Mouse (Mus musculus): ENCODE measurements around the gene Tbck. TPM values are rescaled to one million over a fixed set of nuclear protein-coding genes. Genes with fewer than 3 reads are reported as not detected.

Gene Tbck
- polyA plus RNA-seq, 1 experiment: not detected

- H3K4me3 ChIP-seq (ENCODE audit: insufficient read depth, low read depth, low read length): no peak overlapping the region
- H3K27ac ChIP-seq (ENCODE audit: insufficient read depth, low read depth, low read length): no peak overlapping the region
- no peak for TF ChIP-seq CTCF (IDR thresholded peaks at IDR 0.05; ENCODE audit: insufficient read depth, low read depth, low read length)
- H3K4me1 ChIP-seq (ENCODE audit: control insufficient read depth, insufficient read depth, low read length): no peaks in the 10 kb centered on the region
- 79% methylated on average over 4 of the region's 4 CpGs for WGBS
Measured at GRCm38 (mm10) chr3:132837134-132837533, 153.2 kb downstream of the Tbck start.

GRCm38 (mm10) chr3:132838656-132839417 lies 154.9 kb downstream of the Tbck start:
- Histone ChIP-seq H3K4me3 (ENCODE audit: insufficient read depth, low read depth, low read length) (no peak overlapping the region), H3K4me1 (ENCODE audit: control insufficient read depth, insufficient read depth, low read length) (no peaks in the 10 kb centered on the region), H3K27ac (ENCODE audit: insufficient read depth, low read depth, low read length) (no peak overlapping the region)
- no peak for TF ChIP-seq CTCF (IDR thresholded peaks at IDR 0.05; ENCODE audit: insufficient read depth, low read depth, low read length)
- no peak for TF ChIP-seq POLR2A (IDR thresholded peaks at IDR 0.05; ENCODE audit: insufficient read depth, low read depth, low read length)
- 95% methylated on average over 14 of the region's 15 CpGs for WGBS

GRCm38 (mm10) chr3:132839516-132839915 lies 155.6 kb downstream of the Tbck start:
- Histone ChIP-seq H3K27ac (ENCODE audit: insufficient read depth, low read depth, low read length) (no peak overlapping the region), H3K4me3 (ENCODE audit: insufficient read depth, low read depth, low read length) (no peak overlapping the region), H3K4me1 (ENCODE audit: control insufficient read depth, insufficient read depth, low read length) (no peaks in the 10 kb centered on the region)
- WGBS: 94% methylated on average over 8 of the region's 8 CpGs
- no peak for TF ChIP-seq CTCF (IDR thresholded peaks at IDR 0.05; ENCODE audit: insufficient read depth, low read depth, low read length)
- no peak for TF ChIP-seq POLR2A (IDR thresholded peaks at IDR 0.05; ENCODE audit: insufficient read depth, low read depth, low read length)

- no peak overlapping the region for H3K4me3 ChIP-seq (ENCODE audit: insufficient read depth, low read depth, low read length)
- WGBS: 97% methylated on average over 6 of the region's 6 CpGs
- no peaks in the 10 kb centered on the region for H3K4me1 ChIP-seq (ENCODE audit: control insufficient read depth, insufficient read depth, low read length)
- TF ChIP-seq POLR2A (IDR thresholded peaks at IDR 0.05; ENCODE audit: insufficient read depth, low read depth, low read length) (no peak), CTCF (IDR thresholded peaks at IDR 0.05; ENCODE audit: insufficient read depth, low read depth, low read length) (no peak)
- H3K27ac ChIP-seq (ENCODE audit: insufficient read depth, low read depth, low read length): no peak overlapping the region
Measured at GRCm38 (mm10) chr3:132842676-132843075, 158.7 kb downstream of the Tbck start.

DNA sequence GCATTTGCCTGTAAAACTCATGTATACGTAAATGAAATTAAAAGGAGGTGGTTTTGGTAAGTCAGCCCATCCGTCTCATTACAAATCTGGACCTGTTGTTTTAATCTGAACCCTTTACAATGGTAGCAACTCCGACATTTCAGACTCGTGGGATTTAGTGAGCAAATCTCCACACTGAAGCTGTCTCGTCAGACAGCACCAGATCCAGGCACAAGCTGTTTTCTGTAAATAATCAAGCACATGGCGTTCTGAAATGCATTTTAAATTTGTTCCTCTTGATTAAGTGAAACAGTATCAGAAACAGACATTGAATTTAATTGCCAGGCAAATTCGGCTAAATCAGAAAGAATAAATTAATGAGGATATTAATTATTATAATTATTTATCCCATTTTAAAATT lies 165.7 kb downstream of the Tbck start:
- Histone ChIP-seq H3K27ac (ENCODE audit: insufficient read depth, low read depth, low read length) (no peak overlapping the region), H3K4me1 (ENCODE audit: control insufficient read depth, insufficient read depth, low read length) (peaks cover 6% of the 10 kb centered on the region), H3K4me3 (ENCODE audit: insufficient read depth, low read depth, low read length) (no peak overlapping the region)
- 68% methylated on average over 7 of the region's 7 CpGs for WGBS
- TF ChIP-seq POLR2A (IDR thresholded peaks at IDR 0.05; ENCODE audit: insufficient read depth, low read depth, low read length) (no peak), CTCF (IDR thresholded peaks at IDR 0.05; ENCODE audit: insufficient read depth, low read depth, low read length) (no peak)

DNA sequence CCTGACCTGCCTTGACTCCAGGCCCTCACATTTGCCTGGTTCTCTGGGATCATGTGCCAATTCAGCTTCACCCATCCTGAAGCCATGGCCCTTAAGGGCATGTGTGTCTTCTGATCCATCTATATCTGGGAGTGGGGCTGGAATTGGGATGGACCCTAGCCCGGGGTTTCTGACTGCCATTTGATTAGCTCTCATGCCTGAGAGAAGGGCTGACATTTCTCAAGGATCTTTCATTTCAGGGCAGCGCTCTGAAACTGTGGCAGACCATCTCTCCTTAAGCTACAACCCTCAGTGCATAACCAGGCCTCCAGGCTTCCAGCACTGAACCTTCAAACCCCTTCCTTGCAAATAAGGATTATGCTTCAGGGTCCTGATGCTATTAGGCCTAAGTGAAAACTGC lies 166.5 kb downstream of the Tbck start:
- peaks cover 6% of the 10 kb centered on the region for H3K4me1 ChIP-seq (ENCODE audit: control insufficient read depth, insufficient read depth, low read length)
- TF ChIP-seq POLR2A (IDR thresholded peaks at IDR 0.05; ENCODE audit: insufficient read depth, low read depth, low read length) (no peak), CTCF (IDR thresholded peaks at IDR 0.05; ENCODE audit: insufficient read depth, low read depth, low read length) (no peak)
- H3K4me3 ChIP-seq (ENCODE audit: insufficient read depth, low read depth, low read length): no peak overlapping the region
- WGBS: 98% methylated on average over 2 of the region's 2 CpGs
- no peak overlapping the region for H3K27ac ChIP-seq (ENCODE audit: insufficient read depth, low read depth, low read length)

DNA sequence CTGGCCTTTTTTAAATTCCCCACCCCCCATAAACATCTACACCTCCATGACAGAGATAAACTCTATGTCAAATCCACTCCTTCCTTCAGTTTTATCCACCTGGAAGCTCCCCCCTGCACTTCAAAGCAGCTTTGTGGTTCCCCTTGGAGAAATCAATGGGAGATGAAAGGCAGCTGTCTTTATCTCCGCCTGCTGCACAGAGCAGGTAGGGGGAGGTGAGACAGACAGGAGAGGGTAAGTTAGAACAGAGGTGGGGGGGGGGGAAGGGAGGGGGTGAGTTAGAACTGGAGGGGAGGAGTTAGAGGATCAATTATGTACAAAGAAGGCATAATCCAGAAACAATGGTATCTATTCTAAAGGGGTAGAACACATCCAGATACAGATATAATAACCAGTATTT lies 167.5 kb downstream of the Tbck start:
- no peak for TF ChIP-seq CTCF (IDR thresholded peaks at IDR 0.05; ENCODE audit: insufficient read depth, low read depth, low read length)
- no peak for TF ChIP-seq POLR2A (IDR thresholded peaks at IDR 0.05; ENCODE audit: insufficient read depth, low read depth, low read length)

DNA sequence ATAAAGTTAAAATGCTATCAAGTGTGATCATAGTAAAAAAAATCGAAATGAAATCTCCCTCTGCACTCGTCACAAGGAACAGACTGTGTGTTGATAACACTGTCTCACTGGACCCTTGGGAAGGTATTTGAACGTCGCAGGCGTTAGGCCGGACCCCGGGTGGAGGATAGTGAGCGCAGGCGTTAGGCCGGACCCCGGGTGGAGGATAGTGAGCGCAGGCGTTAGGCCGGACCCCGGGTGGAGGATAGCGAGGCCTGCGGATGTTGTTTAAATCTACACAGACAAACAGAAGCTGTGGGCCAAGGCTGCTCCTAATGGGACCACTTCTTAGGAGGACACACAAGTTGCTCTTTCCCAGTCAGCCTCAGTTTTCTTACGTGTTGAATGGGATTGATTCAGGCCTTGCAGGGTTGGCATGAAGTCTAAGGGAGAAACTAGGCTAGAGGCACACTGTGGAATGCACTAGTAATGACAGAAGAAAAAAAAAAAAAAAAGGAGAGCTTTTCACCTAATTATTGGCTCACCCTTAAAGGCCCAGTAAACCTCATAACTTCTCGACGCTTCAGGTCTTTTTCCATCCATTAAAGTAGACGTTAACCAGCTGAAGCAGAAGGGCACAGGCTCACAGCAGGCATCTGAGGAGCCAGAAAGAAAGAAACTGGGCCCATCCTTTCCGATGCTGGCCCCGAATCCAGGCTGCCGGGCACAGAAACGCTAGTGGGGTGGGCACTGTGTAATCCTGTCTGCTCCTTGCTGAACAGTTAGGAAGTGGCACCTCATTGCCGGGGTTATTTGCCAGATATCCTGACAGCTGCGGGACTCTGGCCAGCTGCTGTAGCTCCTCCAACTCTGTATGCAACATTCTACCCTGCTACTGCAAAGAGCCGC lies 168.1 kb downstream of the Tbck start:
- Histone ChIP-seq H3K4me1 (ENCODE audit: control insufficient read depth, insufficient read depth, low read length) (peaks cover 6% of the 10 kb centered on the region), H3K27ac (ENCODE audit: insufficient read depth, low read depth, low read length) (no peak overlapping the region), H3K4me3 (ENCODE audit: insufficient read depth, low read depth, low read length) (no peak overlapping the region)
- TF ChIP-seq CTCF (IDR thresholded peaks at IDR 0.05; ENCODE audit: insufficient read depth, low read depth, low read length): no peak
- no peak for TF ChIP-seq POLR2A (IDR thresholded peaks at IDR 0.05; ENCODE audit: insufficient read depth, low read depth, low read length)
- WGBS: 61% methylated on average over 28 of the region's 28 CpGs

More for the DNA sequence above, 167.5 kb downstream of the Tbck start:
- Histone ChIP-seq H3K4me1 (ENCODE audit: control insufficient read depth, insufficient read depth, low read length) (peaks cover 6% of the 10 kb centered on the region), H3K27ac (ENCODE audit: insufficient read depth, low read depth, low read length) (no peak overlapping the region), H3K4me3 (ENCODE audit: insufficient read depth, low read depth, low read length) (no peak overlapping the region)
- WGBS: 92% methylated on average over 1 of the region's 1 CpGs

DNA sequence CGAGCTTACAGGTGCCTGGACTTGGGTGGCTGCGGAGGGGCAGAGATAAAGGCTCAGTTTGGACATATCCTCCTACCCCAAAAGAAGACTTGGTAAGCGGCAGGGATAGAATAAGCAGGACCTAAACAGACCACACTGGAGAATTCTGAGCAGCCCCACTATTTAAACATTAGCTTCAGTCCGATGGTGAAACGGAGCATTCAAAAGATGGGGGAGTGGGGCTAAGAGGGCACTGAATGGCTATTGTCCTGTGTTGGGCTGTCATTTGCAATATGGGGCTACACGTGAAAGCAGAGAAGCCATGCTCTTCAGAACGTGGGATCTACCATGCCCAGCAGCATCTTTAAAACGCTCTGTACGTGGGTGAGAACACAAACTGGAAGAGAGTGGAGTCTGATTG lies 170.3 kb downstream of the Tbck start:
- H3K4me3 ChIP-seq (ENCODE audit: insufficient read depth, low read depth, low read length): no peak overlapping the region
- no peak overlapping the region for H3K27ac ChIP-seq (ENCODE audit: insufficient read depth, low read depth, low read length)
- WGBS: 81% methylated on average over 9 of the region's 9 CpGs
- TF ChIP-seq POLR2A (IDR thresholded peaks at IDR 0.05; ENCODE audit: insufficient read depth, low read depth, low read length): no peak
- no peak for TF ChIP-seq CTCF (IDR thresholded peaks at IDR 0.05; ENCODE audit: insufficient read depth, low read depth, low read length)
- peaks cover 6% of the 10 kb centered on the region for H3K4me1 ChIP-seq (ENCODE audit: control insufficient read depth, insufficient read depth, low read length)

Data from olfactory bulb, adult 2 months (tissue).